Mouse (Mus musculus): ENCODE data around the gene Map2k1. TPM values are rescaled to one million over a fixed set of nuclear protein-coding genes. Genes with fewer than 3 reads are reported as not detected.
"Not testable (repeated sequence)": the region's sequence is repeated elsewhere in the genome, so short reads cannot be mapped to it uniquely, and the experiment has no call there.

Gene Map2k1
- 10 to 100 TPM; 54.7 to 55.1 TPM for total RNA-seq (2021)
- long read RNA-seq, experiment 1, transcript Map2k1-201 (11 exons, 2,436 nt) = major isoform, 91 of 110 reads
- long read RNA-seq, experiment 1, partial matches to known transcripts = 11 of 110 reads
- long read RNA-seq, experiment 1, other reads (novel, unspliced or antisense) = 8 of 110 reads
- long read RNA-seq, experiment 2, transcript Map2k1-201 (11 exons, 2,436 nt) = major isoform, 40 of 50 reads
- long read RNA-seq, experiment 2, partial matches to known transcripts = 6 of 50 reads
- long read RNA-seq, experiment 2, other reads (novel, unspliced or antisense) = 4 of 50 reads

GRCm38 (mm10) chr9:64253021-64253904 lies at the start of gene Map2k1:
Gene Map2k1 (minus strand): TSS chr9:64253631.
- peak; percentile 100 for DNase-seq

GRCm38 (mm10) chr9:64303086-64303485 lies 49.7 kb upstream of the Map2k1 start:
- DNase-seq = not testable (repeated sequence)

GRCm38 (mm10) chr9:64282404-64282987 lies 29.1 kb upstream of the Map2k1 start:
- no peak for DNase-seq

- no peak for DNase-seq
Observed at GRCm38 (mm10) chr9:64281781-64282178, 28.3 kb upstream of the Map2k1 start.

- DNase-seq = peak; percentile 98
Observed at GRCm38 (mm10) chr9:64281105-64281780, 27.8 kb upstream of the Map2k1 start, which contains the start of gene Tipin. Gene Tipin (plus strand): TSS chr9:64281581.

GRCm38 (mm10) chr9:64278665-64279310 lies 25.4 kb upstream of the Map2k1 start:
- DNase-seq = no peak

- DNase-seq = peak; percentile 82
Observed at GRCm38 (mm10) chr9:64277706-64278105, 24.3 kb upstream of the Map2k1 start.

- DNase-seq = no peak
Observed at GRCm38 (mm10) chr9:64274919-64275318, 21.5 kb upstream of the Map2k1 start.

GRCm38 (mm10) chr9:64274291-64274690 lies 20.9 kb upstream of the Map2k1 start:
- no peak for DNase-seq

GRCm38 (mm10) chr9:64273757-64274156 lies 20.3 kb upstream of the Map2k1 start:
- no peak for DNase-seq

GRCm38 (mm10) chr9:64272611-64273010 lies 19.2 kb upstream of the Map2k1 start:
- DNase-seq = peak; percentile 62

GRCm38 (mm10) chr9:64271249-64271648 lies 17.8 kb upstream of the Map2k1 start:
- DNase-seq = no peak

- DNase-seq = not testable (repeated sequence)
Observed at GRCm38 (mm10) chr9:64268836-64269235, 15.4 kb upstream of the Map2k1 start.

- DNase-seq = no peak
Observed at GRCm38 (mm10) chr9:64268196-64268595, 14.8 kb upstream of the Map2k1 start.

- DNase-seq = no peak
Observed at GRCm38 (mm10) chr9:64267231-64267630, 13.8 kb upstream of the Map2k1 start.

GRCm38 (mm10) chr9:64264813-64265212 lies 11.4 kb upstream of the Map2k1 start:
- no peak for DNase-seq

- DNase-seq = no peak
Observed at GRCm38 (mm10) chr9:64261023-64261422, 7.6 kb upstream of the Map2k1 start.

GRCm38 (mm10) chr9:64259906-64260305 lies 6.5 kb upstream of the Map2k1 start:
- DNase-seq = no peak

GRCm38 (mm10) chr9:64256204-64256603 lies 2.8 kb upstream of the Map2k1 start:
- DNase-seq = no peak

GRCm38 (mm10) chr9:64255422-64255821 lies 2.0 kb upstream of the Map2k1 start:
- no peak for DNase-seq

GRCm38 (mm10) chr9:64252591-64253020 lies 825 bp downstream of the Map2k1 start:
- DNase-seq = no peak
